Mouse (Mus musculus) ES-E14 (cell line): ENCODE data around the gene Dapk2.

Experiments
- CHD2 ChIP-seq: IDR thresholded peaks from 2 replicates; pipeline ENCODE4 v1.6.1; 2014; ENCODE audit warnings: mild to moderate bottlenecking, low read depth, low read length, inconsistent platforms
- HCFC1 ChIP-seq: IDR thresholded peaks from 2 replicates; pipeline ENCODE4 v1.6.1; 2012; ENCODE audit warnings: low read length, inconsistent platforms, borderline replicate concordance; ENCODE audit not compliant: insufficient read depth
- MAFK ChIP-seq: IDR thresholded peaks from 2 replicates; pipeline ENCODE4 v1.6.1; 2014; ENCODE audit warnings: mild to moderate bottlenecking, low read depth, low read length, inconsistent platforms; ENCODE audit not compliant: insufficient read depth
- ZC3H11A ChIP-seq: IDR thresholded peaks from 2 replicates; pipeline ENCODE4 v1.6.1; 2012; ENCODE audit warnings: low read depth, mild to moderate bottlenecking, inconsistent platforms, low read length, borderline replicate concordance
- ZNF384 ChIP-seq: IDR thresholded peaks from 2 replicates; pipeline ENCODE4 v1.6.1; 2012; ENCODE audit warnings: low read depth, low read length, inconsistent platforms

DNA sequence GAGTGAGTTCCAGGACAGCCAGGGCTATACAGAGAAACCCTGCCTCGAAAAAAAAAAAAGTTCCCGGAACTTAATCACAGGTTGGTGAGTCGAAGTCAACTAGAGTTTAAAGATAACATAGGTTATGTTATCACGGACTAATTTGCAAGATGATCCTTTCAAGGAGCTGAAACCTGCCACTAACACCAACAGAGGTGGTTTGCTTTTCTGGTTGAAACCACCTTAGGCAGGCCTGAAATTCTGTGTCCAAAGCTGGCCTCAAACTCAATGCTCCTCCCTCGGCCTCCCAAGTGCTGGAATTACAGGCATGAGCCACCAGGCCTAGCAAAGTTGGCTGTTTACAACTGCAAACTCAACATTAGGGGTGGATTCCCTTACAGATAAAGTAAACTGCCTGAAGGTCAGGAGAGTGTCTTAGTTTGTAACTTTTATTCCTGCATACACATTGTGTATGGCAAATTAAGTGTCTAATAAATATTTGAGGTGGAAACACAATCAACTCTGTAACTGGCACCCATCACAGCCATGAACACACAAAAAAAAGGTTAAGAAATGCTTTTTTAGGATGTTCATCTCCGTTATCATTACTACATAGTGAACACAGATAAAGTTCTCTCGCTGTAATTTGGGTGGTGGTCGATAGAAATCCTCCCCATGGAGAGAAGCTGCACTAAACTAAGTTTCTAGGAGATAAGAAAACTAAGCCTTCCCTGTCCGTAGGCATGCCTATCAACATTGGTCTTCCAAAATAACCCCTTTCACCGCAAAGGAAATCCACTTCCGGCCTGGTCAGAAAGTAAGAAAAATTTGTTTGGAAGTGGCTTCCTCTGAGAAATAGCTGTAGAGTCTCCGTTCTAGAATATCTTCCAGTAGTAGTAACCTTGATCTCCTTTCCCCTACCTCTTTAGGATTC, 32.2 kb upstream of the Dapk2 start:
- TF ChIP-seq CHD2 = no peak
- no peak for TF ChIP-seq HCFC1
- no peak for TF ChIP-seq MAFK
- TF ChIP-seq ZC3H11A = no peak
- TF ChIP-seq ZNF384 = no peak
